Mouse (Mus musculus) left cerebral cortex, postnatal 10 days (tissue): Measurements from ENCODE around the gene Nxpe4. TPM values are rescaled to one million over a fixed set of nuclear protein-coding genes. Genes with fewer than 3 reads are reported as not detected.

ENCODE experiments used
- DNase-seq, 2 experiments: peaks; one replicate each; pipeline ENCODE4 v3.0.0; 2021 to 2022; ENCODE audit warnings: low spot score in 2 of 2, mixed read lengths in 1 of 2; ENCODE audit errors: extremely low spot score in 1 of 2
- intact Hi-C: fragments of 180-260 bp; cut with DNase I; formaldehyde crosslinking; loops from one replicate; pipeline ENCODE4 v1.15.1; 2025
- total RNA-seq, 2 experiments: library from RNA; stranded (reverse); gene quantifications; 2 replicates each; pipeline ENCODE4 v1.2.3; 2021

Nxpe4 gene
- total RNA-seq, 2 experiments from 2014 or later: 9.9 to 12.2 TPM

DNA sequence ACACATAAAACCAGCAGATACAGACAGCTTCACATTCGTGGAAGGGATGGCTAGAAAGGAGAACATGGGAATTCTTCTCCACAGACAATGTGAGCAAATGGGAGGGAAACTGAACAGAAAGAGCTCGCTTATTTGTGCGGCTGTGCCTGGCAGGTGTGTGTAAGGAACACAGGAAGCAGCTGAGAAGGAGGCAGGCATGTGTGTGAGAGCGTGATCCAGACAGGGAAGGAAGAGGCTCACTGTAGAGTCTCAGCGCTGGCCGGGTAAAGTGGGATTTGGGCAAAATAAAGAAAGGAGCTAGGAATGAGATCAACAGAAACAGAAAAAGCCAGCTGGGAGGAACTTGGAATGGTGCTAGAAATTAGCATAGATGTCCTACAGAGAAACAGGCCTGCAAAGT is 74.6 kb downstream of the Nxpe4 start:
- no peak for DNase-seq
- intact Hi-C loops: no loop called here

DNA sequence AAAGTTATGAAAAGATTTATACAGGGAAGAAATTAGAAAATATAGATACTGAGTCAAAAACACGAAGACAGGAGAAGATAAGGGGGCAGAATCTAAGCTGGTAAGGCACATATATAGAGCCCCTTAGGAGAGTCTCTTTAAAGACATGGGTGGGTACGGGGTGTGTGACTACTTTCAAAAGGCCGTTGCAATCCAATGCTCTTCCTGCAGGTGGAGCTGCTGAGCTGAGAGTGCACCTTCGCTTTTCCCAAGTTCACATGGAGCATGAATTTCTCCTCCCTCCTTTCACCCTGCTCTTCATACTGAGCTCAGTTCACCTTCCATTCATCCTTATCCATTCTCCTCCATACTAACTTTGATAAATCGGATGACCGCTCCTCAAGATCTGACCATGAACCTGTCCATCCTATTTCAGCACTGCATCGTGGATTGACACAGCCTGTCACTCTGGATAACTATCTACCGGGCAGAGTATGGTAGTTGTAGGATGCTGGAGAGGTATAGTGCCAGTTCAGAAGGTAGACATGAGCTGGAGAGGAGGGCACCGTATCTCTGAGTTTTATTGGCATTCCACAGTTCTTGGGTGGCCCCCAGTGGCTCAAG is 76.4 kb downstream of the Nxpe4 start:
- intact Hi-C loops: no loop called here
- no peak for DNase-seq

DNA sequence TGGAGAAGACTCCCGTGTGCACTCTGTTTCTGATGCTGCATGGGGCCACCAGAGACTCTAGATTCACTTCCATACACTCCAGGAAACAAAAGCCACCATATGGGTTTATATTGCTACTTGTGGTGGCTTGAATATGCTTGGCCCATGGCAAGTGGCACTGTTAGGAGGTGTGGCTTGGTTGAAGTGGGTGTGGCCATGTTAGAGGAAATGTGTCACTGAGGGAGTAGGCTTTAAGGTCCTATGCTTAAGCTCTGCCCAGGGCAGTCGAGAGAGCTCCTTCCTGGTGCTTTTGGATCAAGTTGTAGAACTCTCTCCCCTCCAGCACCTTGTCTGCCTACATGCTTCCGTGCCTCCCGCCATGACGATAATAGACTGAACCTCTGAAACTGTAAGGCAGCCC is 77.6 kb downstream of the Nxpe4 start:
- DNase-seq: no peak
- intact Hi-C loops: no loop called here

DNA sequence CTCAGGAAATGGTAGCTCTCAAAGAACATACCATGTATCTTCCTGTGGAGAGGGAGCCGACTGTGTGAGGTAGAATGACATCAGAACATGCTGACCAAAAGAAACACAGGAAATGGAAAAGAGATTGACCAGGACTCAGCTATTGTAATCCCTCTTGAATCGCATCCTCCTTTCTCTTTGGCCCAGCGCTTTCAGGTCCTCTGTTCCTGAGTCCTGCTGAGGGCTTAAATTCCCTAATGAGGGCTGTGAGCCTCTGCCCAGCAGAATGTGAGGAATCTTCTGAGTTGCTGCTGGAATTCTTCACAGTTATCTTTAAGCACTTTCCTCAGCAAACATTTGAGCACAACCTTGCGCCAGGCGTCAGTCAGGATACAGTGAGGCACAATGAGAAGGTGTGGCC is 78.6 kb downstream of the Nxpe4 start:
- DNase-seq: no peak
- intact Hi-C loops: no loop called here

DNA sequence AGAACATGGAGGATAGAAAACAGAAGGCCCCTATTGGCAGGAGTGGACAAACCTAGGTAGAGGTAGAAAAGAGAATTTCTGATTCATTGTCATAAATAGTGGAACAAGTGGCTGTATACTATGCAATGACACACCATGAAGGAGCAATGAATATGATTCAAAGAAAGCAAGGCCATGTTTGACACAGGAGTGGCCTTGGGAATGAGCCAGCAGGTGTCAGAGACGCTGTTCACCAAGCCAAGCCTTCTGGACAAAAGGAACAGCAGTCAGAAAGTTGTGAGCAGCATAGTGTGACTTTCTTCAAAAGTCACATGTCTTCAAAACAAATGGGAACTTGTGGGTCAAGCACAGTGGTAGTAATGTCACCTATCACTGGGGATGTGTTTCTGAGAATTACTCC is 80.0 kb downstream of the Nxpe4 start:
- intact Hi-C loops: no loop called here
- DNase-seq: no peak

- intact Hi-C loops: no loop called here
- peak in 1 of 2 experiments; percentile 7 for DNase-seq
Measured at GRCm38 (mm10) chr9:48242756-48243155, 80.9 kb downstream of the Nxpe4 start.

DNA sequence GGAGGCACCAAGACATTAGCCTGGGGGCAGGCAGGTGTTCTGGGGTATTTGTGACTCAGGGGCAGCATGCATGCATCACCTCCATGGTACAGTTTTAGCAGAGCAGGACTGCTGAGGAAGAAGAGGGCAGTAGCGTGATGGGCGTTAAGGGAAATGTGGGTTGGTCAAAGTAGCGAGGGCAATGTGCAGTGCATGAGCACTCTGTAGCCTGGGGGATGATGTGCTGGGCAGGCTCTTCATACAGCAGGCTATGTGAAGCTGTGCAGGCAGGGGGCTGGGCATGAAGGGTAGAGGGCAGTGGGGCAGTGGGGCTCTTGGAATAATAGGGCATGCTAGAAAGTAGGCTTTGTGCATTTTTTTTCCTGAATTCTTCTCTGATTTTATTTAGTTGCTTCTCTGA is 82.4 kb downstream of the Nxpe4 start:
- no peak for DNase-seq
- intact Hi-C loops: no loop called here

DNA sequence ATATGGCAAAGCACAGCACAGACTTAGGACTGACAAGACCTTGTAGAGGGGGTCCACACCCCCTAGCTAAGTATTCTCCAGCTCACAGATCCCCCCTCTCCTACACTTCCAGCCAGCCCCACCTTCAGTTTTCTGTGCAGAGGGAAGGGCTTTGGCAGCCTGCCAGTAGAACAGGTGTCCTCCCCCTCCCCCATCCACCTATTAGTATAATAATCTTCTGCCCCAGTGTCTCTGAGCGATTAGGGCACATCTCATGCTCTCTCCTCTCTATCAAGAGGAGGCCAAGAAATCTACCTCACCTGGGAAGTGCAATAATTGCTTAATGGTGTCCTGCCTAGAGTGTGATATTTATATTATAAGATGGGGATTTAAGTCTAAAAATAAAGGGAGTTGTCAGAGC is 83.7 kb downstream of the Nxpe4 start:
- no peak for DNase-seq

DNA sequence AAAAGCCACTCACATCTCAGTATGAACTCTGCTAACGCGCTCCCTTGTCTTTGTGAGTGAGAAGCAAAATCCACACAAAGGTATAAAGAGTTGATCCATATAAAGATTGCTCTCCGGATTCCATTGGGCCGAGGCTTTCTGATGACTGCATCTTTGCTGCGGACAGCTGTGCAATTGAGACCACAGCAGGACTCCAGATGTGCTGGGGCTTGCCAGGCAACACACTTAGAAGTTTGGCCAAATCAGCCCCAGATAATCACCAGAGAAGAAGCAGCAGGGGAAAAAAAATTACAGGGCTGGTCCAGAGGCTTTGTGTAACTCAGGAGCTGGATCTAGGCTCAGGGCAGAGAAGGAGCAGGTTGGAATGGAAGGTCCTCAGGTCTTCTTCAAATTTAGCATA is 85.5 kb downstream of the Nxpe4 start:
- intact Hi-C loops: no loop called here
- DNase-seq: no peak

More for the DNA sequence above, 83.7 kb downstream of the Nxpe4 start:
- intact Hi-C loops: no loop called here

DNA sequence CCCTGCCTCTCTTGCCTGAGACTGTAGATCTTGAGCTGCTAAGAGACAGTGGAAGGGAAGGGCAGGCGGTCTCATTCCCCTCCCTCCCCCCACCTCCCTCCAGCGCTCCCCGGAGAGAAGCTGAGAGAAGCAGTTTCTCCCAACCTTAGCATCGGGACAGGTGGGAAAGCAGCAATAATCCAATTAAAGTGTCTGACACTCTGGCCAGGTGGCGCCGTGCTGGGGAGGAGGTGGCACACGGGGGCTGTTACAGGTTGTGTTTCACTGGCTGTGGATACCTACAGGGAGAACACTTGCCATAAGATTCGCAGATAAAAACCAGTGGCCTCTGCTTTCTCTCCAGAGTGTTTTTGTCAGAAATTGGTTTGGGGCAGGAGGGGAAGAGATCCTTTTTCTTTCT is 90.4 kb downstream of the Nxpe4 start:
- no peak for DNase-seq
- intact Hi-C loops: loop anchor here (10.0 kb wide), 2 partner anchors 717 to 1517 kb away; partner anchors contain the start of gene Cadm1

- DNase-seq: no peak
- intact Hi-C loops: loop anchor here (10.0 kb wide), 2 partner anchors 722 to 1522 kb away; partner anchors contain the start of gene Cadm1
Measured at GRCm38 (mm10) chr9:48257001-48257400, 95.2 kb downstream of the Nxpe4 start.

DNA sequence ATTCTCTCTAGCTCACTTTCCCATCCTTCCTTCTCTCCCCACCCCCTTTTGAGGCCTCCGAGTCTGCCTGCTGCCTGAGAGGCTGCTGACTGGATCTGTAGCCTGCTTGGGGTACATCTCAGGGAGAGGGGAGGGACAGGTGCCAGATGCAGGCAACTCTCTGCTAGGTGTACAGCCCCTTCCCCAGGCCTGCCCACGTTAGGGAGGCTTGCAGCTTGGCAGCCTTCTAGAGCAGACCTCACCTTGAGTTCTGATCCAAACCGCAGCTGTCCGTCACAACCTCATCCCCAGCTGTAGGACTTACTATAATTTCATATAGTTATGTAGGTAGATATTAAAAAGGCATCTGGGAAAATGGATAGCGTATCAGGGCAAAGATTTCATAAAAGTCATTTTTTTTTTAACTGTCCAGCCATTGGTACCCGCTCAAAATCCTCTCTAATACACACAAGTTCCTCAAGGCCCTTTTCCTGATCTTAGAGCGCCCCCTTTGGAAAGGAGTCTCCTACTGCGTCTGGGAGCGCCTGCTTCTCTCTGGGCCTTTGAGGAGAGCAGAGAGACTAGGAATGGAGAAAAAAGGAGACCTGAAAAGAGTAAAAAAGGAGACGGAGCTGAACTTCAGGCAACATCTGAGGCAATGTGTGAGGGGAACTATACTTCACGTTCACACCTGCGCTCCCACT is 96.1 kb downstream of the Nxpe4 start:
- peak; percentile 64 to 71 for DNase-seq
- intact Hi-C loops: loop anchor here (10.0 kb wide), 2 partner anchors 723 to 1523 kb away; partner anchors contain the start of gene Cadm1

GRCm38 (mm10) chr9:48264616-48265015 is 102.8 kb downstream of the Nxpe4 start:
- intact Hi-C loops: loop anchor here (5.0 kb wide), 1 partner anchor 298 kb away; no protein-coding TSS in a partner anchor

GRCm38 (mm10) chr9:48265491-48265890 is 103.7 kb downstream of the Nxpe4 start:
- intact Hi-C loops: loop anchor here (5.0 kb wide), 1 partner anchor 297 kb away; no protein-coding TSS in a partner anchor
- DNase-seq: no peak

More at GRCm38 (mm10) chr9:48264616-48265015, 102.8 kb downstream of the Nxpe4 start:
- no peak for DNase-seq

GRCm38 (mm10) chr9:48266286-48267027 is 104.6 kb downstream of the Nxpe4 start:
- DNase-seq: peak; percentile 72 to 89
- intact Hi-C loops: loop anchor here (1.0 to 5.0 kb wide), 4 partner anchors 88 to 352 kb away; no protein-coding TSS in a partner anchor

GRCm38 (mm10) chr9:48267028-48267441 is 105.2 kb downstream of the Nxpe4 start:
- DNase-seq: peak in 1 of 2 experiments; percentile 63
- intact Hi-C loops: loop anchor here (2.0 to 5.0 kb wide), 3 partner anchors 88 to 352 kb away; no protein-coding TSS in a partner anchor

GRCm38 (mm10) chr9:48267960-48268359 is 106.1 kb downstream of the Nxpe4 start:
- intact Hi-C loops: loop anchor here (2.0 to 5.0 kb wide), 3 partner anchors 87 to 351 kb away; no protein-coding TSS in a partner anchor
- peak in 1 of 2 experiments; percentile 22 for DNase-seq

DNA sequence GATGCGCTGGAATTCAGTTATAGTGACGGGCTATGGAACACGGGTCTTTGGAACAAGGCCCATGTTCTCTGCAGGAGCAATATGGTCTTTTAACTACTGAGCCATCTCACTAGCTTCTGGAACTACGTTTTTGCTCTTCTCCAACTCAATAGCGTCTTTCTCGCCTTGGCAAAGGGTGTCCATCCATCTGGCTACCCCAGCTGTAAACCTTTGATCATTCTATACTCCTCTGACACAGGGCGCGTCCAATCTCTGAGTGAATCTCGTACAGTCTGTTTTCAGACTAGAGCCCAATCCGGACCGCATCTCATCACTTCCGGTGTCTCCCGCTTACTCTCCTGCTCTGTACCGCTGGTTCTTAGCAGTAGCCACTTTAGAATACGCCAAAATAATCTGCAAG is 115.0 kb downstream of the Nxpe4 start:
- intact Hi-C loops: no loop called here
- DNase-seq: no peak

DNA sequence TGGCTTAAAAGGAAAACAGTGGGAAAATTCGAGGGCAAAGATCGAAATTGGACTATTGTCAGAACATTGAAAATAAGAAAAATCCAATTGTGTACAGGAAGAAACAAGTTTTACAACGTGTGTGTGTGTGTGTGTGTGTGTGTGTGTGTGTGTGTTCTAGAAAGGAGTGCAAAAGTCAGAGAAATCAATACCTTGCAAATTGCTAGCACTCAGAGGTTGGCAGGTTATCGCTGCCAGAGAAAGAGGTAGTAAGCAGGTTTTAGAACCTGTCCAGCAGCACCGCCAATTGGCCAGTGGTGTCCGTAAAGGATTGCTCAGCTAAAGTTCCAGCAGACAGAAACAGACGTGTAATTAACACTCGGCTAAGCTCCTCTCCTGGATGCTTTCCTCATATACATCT is 122.4 kb downstream of the Nxpe4 start:
- intact Hi-C loops: no loop called here

More for the DNA sequence above, 122.4 kb downstream of the Nxpe4 start:
- no peak for DNase-seq
